Mouse (Mus musculus): Measurements from ENCODE around the gene Tnc. TPM values are rescaled to one million over a fixed set of nuclear protein-coding genes. Genes with fewer than 3 reads are reported as not detected.

Gene Tnc
- polyA plus RNA-seq, 1 experiment from 2014 or later: 18.3 TPM

DNA sequence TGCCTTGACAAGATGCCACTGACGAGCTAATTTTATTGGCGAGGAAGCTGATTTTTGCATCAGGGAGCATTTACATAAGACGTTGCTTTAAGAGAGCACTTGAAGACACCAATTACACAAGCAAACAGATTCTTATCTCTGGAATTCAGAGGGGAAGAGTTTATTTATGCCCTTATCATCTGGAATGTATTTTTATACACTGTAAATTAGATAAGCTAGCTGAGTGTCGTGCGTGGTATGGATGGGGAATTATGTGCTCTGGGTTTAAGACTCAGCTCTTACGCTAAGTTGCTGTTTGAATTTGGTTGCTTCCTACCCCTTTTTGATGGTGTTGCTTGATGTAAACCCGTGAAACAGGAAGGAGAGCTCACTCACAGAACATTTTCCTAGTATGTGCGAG is 130.1 kb downstream of the Tnc start:
- no peak for ATAC-seq (ENCODE audit: insufficient number of reproducible peaks, insufficient read depth, low FRiP score, low read depth)
- H3K27me3 ChIP-seq (ENCODE audit: control insufficient read depth, insufficient read depth, low read length): no peaks in the 10 kb centered on the region
- 43% methylated on average over 8 of the region's 8 CpGs for WGBS
- peaks cover 2 to 4% of the 10 kb centered on the region in 2 experiments; a peak in 2 of 4 replicates for H3K4me1 ChIP-seq (ENCODE audit: control insufficient read depth in 2 of 2, insufficient read depth in 2 of 2, low read length in 2 of 2)
- no peaks in the 10 kb centered on the region for H3K36me3 ChIP-seq (ENCODE audit: control insufficient read depth, insufficient read depth, low read length)
- H3K4me3 ChIP-seq (ENCODE audit: control insufficient read depth in 1 of 2, insufficient read depth in 1 of 2, low read depth in 1 of 2, low read length in 2 of 2): no peak overlapping the region
- H3K4me2 ChIP-seq (ENCODE audit: low read length): no peak overlapping the region; the same call in 1 of the 2 replicates
- H3K9me3 ChIP-seq (ENCODE audit: control insufficient read depth, low read length): no peaks in the 10 kb centered on the region
- H3K9ac ChIP-seq (ENCODE audit: low read length): no peak overlapping the region
- no peak overlapping the region for H3K27ac ChIP-seq (replicated peaks in 1 of 2; ENCODE audit: control insufficient read depth in 1 of 2, insufficient read depth in 1 of 2, low read depth in 2 of 2, low read length in 2 of 2)

DNA sequence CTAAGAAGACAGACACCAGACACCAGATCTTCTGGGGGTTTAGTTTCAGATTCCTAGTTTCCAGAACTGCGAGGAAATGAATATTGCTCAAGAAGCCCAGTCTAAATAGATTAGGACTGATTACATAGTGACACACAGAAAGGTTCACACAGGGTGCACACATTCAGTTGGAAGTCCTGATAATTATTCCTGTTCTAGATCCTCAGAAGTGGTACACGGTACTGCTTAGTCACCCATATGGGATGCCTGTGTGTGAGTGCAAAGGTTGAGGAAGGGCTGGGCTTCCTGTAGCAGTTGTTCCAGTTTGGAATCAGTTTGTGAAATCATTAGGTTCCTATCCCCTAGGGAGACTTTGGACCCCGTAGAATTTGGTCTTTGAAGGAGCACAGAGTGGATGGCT is 130.5 kb downstream of the Tnc start:
- Histone ChIP-seq H3K9ac (ENCODE audit: low read length) (no peak overlapping the region), H3K4me3 (ENCODE audit: control insufficient read depth in 1 of 2, insufficient read depth in 1 of 2, low read depth in 1 of 2, low read length in 2 of 2) (no peak overlapping the region), H3K4me2 (ENCODE audit: low read length) (no peak overlapping the region), H3K4me1 (ENCODE audit: control insufficient read depth in 2 of 2, insufficient read depth in 2 of 2, low read length in 2 of 2) (peaks cover 2 to 4% of the 10 kb centered on the region in 2 experiments; a peak in 2 of 4 replicates), H3K36me3 (ENCODE audit: control insufficient read depth, insufficient read depth, low read length) (no peaks in the 10 kb centered on the region), H3K27me3 (ENCODE audit: control insufficient read depth, insufficient read depth, low read length) (no peaks in the 10 kb centered on the region), H3K9me3 (ENCODE audit: control insufficient read depth, low read length) (no peaks in the 10 kb centered on the region), H3K27ac (replicated peaks in 1 of 2; ENCODE audit: control insufficient read depth in 1 of 2, insufficient read depth in 1 of 2, low read depth in 2 of 2, low read length in 2 of 2) (no peak overlapping the region)
- no peak for ATAC-seq (ENCODE audit: insufficient number of reproducible peaks, insufficient read depth, low FRiP score, low read depth)
- WGBS: 60% methylated on average over 3 of the region's 3 CpGs

Other genes with a start within 250 kb of the Tnc start
- gene Tnfsf8, start 185.7 kb downstream of the Tnc start, polyA plus RNA-seq (2014; fragmentation: Nextera tagmentation; extraction: Ambion mirVana): 0.05 and 0.13 TPM in 2 replicates

All from heart, embryonic 14.5 days (tissue).